Mouse (Mus musculus) MEL (cell line): ENCODE measurements at regions not wholly inside any gene's neighbourhood (a gene's known extent, or its start where the extent isn't known, plus 50 kb on each side); places are given as distances from the start of the nearest gene placed in this dataset.
A peak's percentile ranks its signal among the peaks of the same experiment; 100 is the strongest.

Experiments used
- DNase-seq: peaks from one replicate; pipeline ENCODE4 v3.0.0; 2011; ENCODE audit warnings: low read depth, low spot score
- H3K27ac ChIP-seq: 2 replicates; pipeline ENCODE4 v1.5.1; 2012; ENCODE audit warnings: low read depth, mild to moderate bottlenecking, control low read depth, low read length, moderate library complexity; ENCODE audit not compliant: control insufficient read depth
- H3K27me3 ChIP-seq, 2 experiments: fragments of 150-350 bp in 1 of 2; sonication (generic) in 1 of 2; 2 replicates each; pipeline ENCODE4 v1.6.1; 2012; ENCODE audit warnings: low read length in 2 of 2, mild to moderate bottlenecking in 2 of 2, improper control_type of control experiment in 1 of 2, moderate library complexity in 1 of 2; ENCODE audit not compliant: insufficient read depth in 2 of 2, control insufficient read depth in 1 of 2
- H3K36me3 ChIP-seq, 2 experiments: 2 replicates each; pipeline ENCODE4 v1.6.1; 2012 to 2014; ENCODE audit warnings: low read length in 2 of 2, improper control_type of control experiment in 1 of 2, inconsistent platforms in 1 of 2, mild to moderate bottlenecking in 1 of 2; ENCODE audit not compliant: insufficient read depth in 2 of 2, control insufficient read depth in 1 of 2
- H3K4me1 ChIP-seq, 2 experiments: fragments of 150-350 bp in 1 of 2; sonication (generic) in 1 of 2; 2 replicates each; pipeline ENCODE4 v1.6.1; 2012; ENCODE audit warnings: low read length in 2 of 2, improper control_type of control experiment in 1 of 2, mild to moderate bottlenecking in 1 of 2; ENCODE audit not compliant: insufficient read depth in 2 of 2, control insufficient read depth in 1 of 2
- H3K4me3 ChIP-seq, 2 experiments: fragments of 150-350 bp in 1 of 2; sonication (generic) in 1 of 2; 2 replicates each; pipeline ENCODE4 v1.5.1; 2012; ENCODE audit warnings: low read depth in 2 of 2, low read length in 2 of 2, mild to moderate bottlenecking in 2 of 2, moderate library complexity in 2 of 2, control low read depth in 1 of 2, improper control_type of control experiment in 1 of 2; ENCODE audit not compliant: control insufficient read depth in 1 of 2, insufficient read depth in 1 of 2
- H3K79me2 ChIP-seq: 2 replicates; pipeline ENCODE4 v1.6.1; 2012; ENCODE audit warnings: mild to moderate bottlenecking, low read length, moderate library complexity; ENCODE audit not compliant: control insufficient read depth, poor library complexity, insufficient read depth
- H3K9ac ChIP-seq: 2 replicates; pipeline ENCODE4 v1.6.1; 2012; ENCODE audit warnings: low read depth, mild to moderate bottlenecking, control low read depth, low read length, moderate library complexity; ENCODE audit not compliant: control insufficient read depth, poor library complexity, severe bottlenecking
- H3K9me3 ChIP-seq: fragments of 150-350 bp; sonication (generic); replicated peaks from 2 replicates; pipeline ENCODE4 v1.6.1; 2012; ENCODE audit warnings: mild to moderate bottlenecking, low read length, improper control_type of control experiment, moderate library complexity; ENCODE audit not compliant: insufficient read depth
- BHLHE40 ChIP-seq: IDR thresholded peaks from 2 replicates; pipeline ENCODE4 v1.6.1; 2012; ENCODE audit warnings: low read depth, mild to moderate bottlenecking, inconsistent platforms, low read length, improper control_type of control experiment, borderline replicate concordance
- CHD2 ChIP-seq: IDR thresholded peaks from 2 replicates; pipeline ENCODE4 v1.6.1; 2011; ENCODE audit warnings: low read length, improper control_type of control experiment
- CTCF ChIP-seq, 3 experiments: IDR thresholded peaks in 2 of 3; conservative IDR thresholded peaks in 1 of 3; 2 replicates each; pipeline ENCODE4 v1.5.1; 2011 to 2012; ENCODE audit warnings: low read length in 3 of 3, low read depth in 2 of 3, mild to moderate bottlenecking in 2 of 3, improper control_type of control experiment in 1 of 3, inconsistent platforms in 1 of 3, mixed read lengths in 1 of 3, moderate library complexity in 1 of 3; ENCODE audit not compliant: control insufficient read depth in 1 of 3, insufficient read depth in 1 of 3, poor library complexity in 1 of 3, severe bottlenecking in 1 of 3
- E2F4 ChIP-seq: IDR thresholded peaks from 2 replicates; pipeline ENCODE4 v1.6.1; 2011; ENCODE audit warnings: low read depth, low read length, improper control_type of control experiment, borderline replicate concordance
- EP300 ChIP-seq, 2 experiments: IDR thresholded peaks; 2 replicates each; pipeline ENCODE4 v1.6.1; 2011; ENCODE audit warnings: improper control_type of control experiment in 2 of 2, low read length in 2 of 2, low read depth in 1 of 2, mild to moderate bottlenecking in 1 of 2
- ETS1 ChIP-seq: IDR thresholded peaks from 2 replicates; pipeline ENCODE4 v1.6.1; 2012; ENCODE audit warnings: low read depth, mild to moderate bottlenecking, inconsistent platforms, low read length, improper control_type of control experiment, moderate library complexity
- GABPA ChIP-seq: IDR thresholded peaks from 2 replicates; pipeline ENCODE4 v1.6.1; 2012; ENCODE audit warnings: low read depth, mild to moderate bottlenecking, inconsistent platforms, low read length, improper control_type of control experiment, moderate library complexity
- GATA1 ChIP-seq: IDR thresholded peaks from 2 replicates; pipeline ENCODE4 v1.6.1; 2011; ENCODE audit warnings: low read depth, low read length, improper control_type of control experiment
- JUND ChIP-seq: IDR thresholded peaks from 2 replicates; pipeline ENCODE4 v1.6.1; 2011; ENCODE audit warnings: low read depth, mild to moderate bottlenecking, improper control_type of control experiment, low read length
- KAT2A ChIP-seq: conservative IDR thresholded peaks from 2 replicates; pipeline ENCODE4 v1.6.1; 2012; ENCODE audit warnings: low read depth, low read length, improper control_type of control experiment, inconsistent platforms
- MAFK ChIP-seq: IDR thresholded peaks from 2 replicates; pipeline ENCODE4 v1.6.1; 2011; ENCODE audit warnings: low read depth, mild to moderate bottlenecking, low read length, improper control_type of control experiment, borderline replicate concordance
- MAX ChIP-seq: IDR thresholded peaks from 2 replicates; pipeline ENCODE4 v1.6.1; 2011; ENCODE audit warnings: low read length, improper control_type of control experiment
- MEF2A ChIP-seq: IDR thresholded peaks from 2 replicates; pipeline ENCODE4 v1.6.1; 2014; ENCODE audit warnings: low read depth, mild to moderate bottlenecking, inconsistent platforms, low read length, improper control_type of control experiment; ENCODE audit not compliant: poor library complexity, insufficient replicate concordance, severe bottlenecking; ENCODE audit errors: extremely low read depth
- MXI1 ChIP-seq: IDR thresholded peaks from 2 replicates; pipeline ENCODE4 v1.6.1; 2011; ENCODE audit warnings: mild to moderate bottlenecking, low read depth, low read length, improper control_type of control experiment
- MYB ChIP-seq: IDR thresholded peaks from 2 replicates; pipeline ENCODE4 v1.6.1; 2011; ENCODE audit warnings: mild to moderate bottlenecking, low read depth, low read length, improper control_type of control experiment
- MYC ChIP-seq: IDR thresholded peaks from 2 replicates; pipeline ENCODE4 v1.6.1; 2011; ENCODE audit warnings: low read depth, mild to moderate bottlenecking, low read length, improper control_type of control experiment, moderate library complexity
- NELFE ChIP-seq: IDR thresholded peaks from 2 replicates; pipeline ENCODE4 v1.6.1; 2011; ENCODE audit warnings: low read depth, low read length, improper control_type of control experiment
- NRF1 ChIP-seq: IDR thresholded peaks from 2 replicates; pipeline ENCODE4 v1.6.1; 2014; ENCODE audit warnings: low read depth, mild to moderate bottlenecking, inconsistent platforms, low read length, improper control_type of control experiment, moderate library complexity; ENCODE audit not compliant: poor library complexity, insufficient read depth, severe bottlenecking
- POLR2A ChIP-seq, 2 experiments: IDR thresholded peaks; 2 replicates each; pipeline ENCODE4 v1.6.1; 2011 to 2012; ENCODE audit warnings: low read length in 2 of 2, mild to moderate bottlenecking in 2 of 2, control low read depth in 1 of 2, improper control_type of control experiment in 1 of 2, low read depth in 1 of 2, moderate library complexity in 1 of 2; ENCODE audit not compliant: control insufficient read depth in 1 of 2, insufficient read depth in 1 of 2, poor library complexity in 1 of 2
- POLR2AphosphoS2 ChIP-seq: IDR thresholded peaks from 2 replicates; pipeline ENCODE4 v1.6.1; 2011; ENCODE audit warnings: low read length, improper control_type of control experiment
- RAD21 ChIP-seq: IDR thresholded peaks from 2 replicates; pipeline ENCODE4 v1.6.1; 2011; ENCODE audit warnings: mild to moderate bottlenecking, low read depth, low read length, improper control_type of control experiment
- RCOR1 ChIP-seq: IDR thresholded peaks from 2 replicates; pipeline ENCODE4 v1.6.1; 2012; ENCODE audit warnings: low read depth, mild to moderate bottlenecking, inconsistent platforms, low read length, improper control_type of control experiment
- SMC3 ChIP-seq: IDR thresholded peaks from 2 replicates; pipeline ENCODE4 v1.6.1; 2011; ENCODE audit warnings: low read depth, low read length, improper control_type of control experiment
- TCF12 ChIP-seq: IDR thresholded peaks from 2 replicates; pipeline ENCODE4 v1.6.1; 2014; ENCODE audit warnings: low read depth, mild to moderate bottlenecking, inconsistent platforms, low read length, improper control_type of control experiment, moderate library complexity
- UBTF ChIP-seq: IDR thresholded peaks from 2 replicates; pipeline ENCODE4 v1.6.1; 2012; ENCODE audit warnings: low read depth, mild to moderate bottlenecking, inconsistent platforms, low read length, improper control_type of control experiment, moderate library complexity, borderline replicate concordance; ENCODE audit not compliant: insufficient read depth
- USF2 ChIP-seq, 2 experiments: IDR thresholded peaks; 2 replicates each; pipeline ENCODE4 v1.6.1; 2011 to 2012; ENCODE audit warnings: improper control_type of control experiment in 2 of 2, low read length in 2 of 2, borderline replicate concordance in 1 of 2, inconsistent platforms in 1 of 2, low read depth in 1 of 2, mild to moderate bottlenecking in 1 of 2; ENCODE audit not compliant: insufficient read depth in 1 of 2
- ZMIZ1 ChIP-seq: IDR thresholded peaks from 2 replicates; pipeline ENCODE4 v1.6.1; 2012; ENCODE audit warnings: low read depth, mild to moderate bottlenecking, inconsistent platforms, low read length, improper control_type of control experiment, moderate library complexity
- ZNF384 ChIP-seq: IDR thresholded peaks from 2 replicates; pipeline ENCODE4 v1.6.1; 2012; ENCODE audit warnings: low read depth, mild to moderate bottlenecking, inconsistent platforms, low read length, improper control_type of control experiment

DNA sequence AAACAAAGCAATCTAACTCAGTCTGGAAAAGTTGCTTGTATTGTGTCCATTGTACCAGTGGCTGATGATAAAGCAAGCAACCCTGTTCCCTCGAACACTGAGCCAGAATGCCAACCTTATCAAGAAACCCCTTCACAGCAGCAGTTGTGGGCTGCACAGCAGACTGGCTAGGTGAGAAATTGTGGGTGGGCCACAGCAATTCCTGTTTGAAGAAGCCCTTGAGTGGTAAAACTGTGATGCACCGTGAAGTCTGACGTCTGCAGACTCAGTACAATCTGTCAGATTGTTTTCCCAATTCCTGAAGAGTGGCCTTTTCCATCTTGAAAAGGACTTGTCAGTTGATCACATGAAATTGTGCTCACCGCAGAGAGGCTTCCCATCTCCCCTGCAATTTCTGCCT is 483.7 kb upstream of the Nrg3 start:
- DNase-seq, result no peak
- no peaks in the 10 kb centered on the region for H3K9me3 ChIP-seq
- H3K4me1 ChIP-seq, result no peaks in the 10 kb centered on the region

DNA sequence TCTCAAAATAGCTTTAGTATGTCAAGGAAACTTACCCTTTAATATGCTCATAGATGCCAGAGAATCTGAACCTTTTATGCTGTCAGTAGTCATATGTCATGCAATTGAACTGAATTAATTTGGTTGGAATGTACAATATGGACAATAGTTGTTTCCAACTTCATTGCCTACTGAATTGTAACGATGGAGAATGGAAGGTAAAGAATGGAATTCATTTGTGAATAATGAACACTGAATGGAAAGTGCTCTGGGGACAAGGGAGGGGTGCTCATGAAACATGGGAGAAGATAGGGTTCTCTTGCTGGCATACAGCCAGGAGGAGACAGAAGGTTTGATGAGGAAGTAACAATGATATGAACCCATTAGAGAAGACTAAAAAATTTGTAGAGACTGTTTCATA is 471.8 kb upstream of the Nrg3 start:
- no peaks in the 10 kb centered on the region for H3K36me3 ChIP-seq
- no peaks in the 10 kb centered on the region for H3K27me3 ChIP-seq
- no peaks in the 10 kb centered on the region for H3K4me1 ChIP-seq
- no peak overlapping the region for H3K27ac ChIP-seq
- no peak for TF ChIP-seq MEF2A
- no peak for TF ChIP-seq MYC
- no peak for TF ChIP-seq ZNF384
- TF ChIP-seq ZMIZ1, result no peak
- no peak for TF ChIP-seq ETS1
- TF ChIP-seq SMC3, result no peak
- TF ChIP-seq MAFK, result no peak
- TF ChIP-seq EP300 (IDR thresholded peaks at IDR 0.05; ENCODE audit: low read depth in 1 of 2, low read length in 2 of 2), result no peak
- no peak for TF ChIP-seq TCF12
- no peak for TF ChIP-seq CHD2
- TF ChIP-seq UBTF, result no peak
- no peak for TF ChIP-seq NRF1
- TF ChIP-seq USF2 (IDR thresholded peaks at IDR 0.05; ENCODE audit: borderline replicate concordance in 1 of 2, insufficient read depth in 1 of 2, low read depth in 1 of 2, low read length in 2 of 2), result no peak
- no peak for TF ChIP-seq NELFE
- H3K9me3 ChIP-seq, result no peaks in the 10 kb centered on the region
- no peak overlapping the region for H3K9ac ChIP-seq
- no peaks in the 10 kb centered on the region for H3K79me2 ChIP-seq
- H3K4me3 ChIP-seq, result no peak overlapping the region
- peak; percentile 55 for DNase-seq

More for the DNA sequence above, 483.7 kb upstream of the Nrg3 start:
- no peak overlapping the region for H3K4me3 ChIP-seq
- no peaks in the 10 kb centered on the region for H3K79me2 ChIP-seq
- no peaks in the 10 kb centered on the region for H3K36me3 ChIP-seq
- no peaks in the 10 kb centered on the region for H3K27me3 ChIP-seq
- TF ChIP-seq ZNF384 (no peak), KAT2A (no peak), RAD21 (no peak), POLR2AphosphoS2 (no peak), BHLHE40 (no peak), UBTF (no peak), RCOR1 (no peak), CHD2 (no peak), GATA1 (no peak), TCF12 (no peak), MAX (no peak), MXI1 (no peak), POLR2A (IDR thresholded peaks at IDR 0.05; ENCODE audit: control insufficient read depth in 1 of 2, insufficient read depth in 1 of 2, low read depth in 1 of 2, low read length in 2 of 2, poor library complexity in 1 of 2) (no peak), ETS1 (no peak), MYB (no peak), JUND (no peak), E2F4 (no peak), GABPA (no peak), CTCF (IDR thresholded peaks at IDR 0.05 in 2 of 3, conservative IDR thresholded peaks at IDR 0.05 in 1 of 3; ENCODE audit: control insufficient read depth in 1 of 3, insufficient read depth in 1 of 3, low read depth in 2 of 3, low read length in 3 of 3, poor library complexity in 1 of 3, severe bottlenecking in 1 of 3) (no peak), USF2 (IDR thresholded peaks at IDR 0.05; ENCODE audit: borderline replicate concordance in 1 of 2, insufficient read depth in 1 of 2, low read depth in 1 of 2, low read length in 2 of 2) (no peak)
- no peak overlapping the region for H3K9ac ChIP-seq
- no peak overlapping the region for H3K27ac ChIP-seq
